Mouse (Mus musculus): ENCODE results near the gene Fastkd2.

DNA sequence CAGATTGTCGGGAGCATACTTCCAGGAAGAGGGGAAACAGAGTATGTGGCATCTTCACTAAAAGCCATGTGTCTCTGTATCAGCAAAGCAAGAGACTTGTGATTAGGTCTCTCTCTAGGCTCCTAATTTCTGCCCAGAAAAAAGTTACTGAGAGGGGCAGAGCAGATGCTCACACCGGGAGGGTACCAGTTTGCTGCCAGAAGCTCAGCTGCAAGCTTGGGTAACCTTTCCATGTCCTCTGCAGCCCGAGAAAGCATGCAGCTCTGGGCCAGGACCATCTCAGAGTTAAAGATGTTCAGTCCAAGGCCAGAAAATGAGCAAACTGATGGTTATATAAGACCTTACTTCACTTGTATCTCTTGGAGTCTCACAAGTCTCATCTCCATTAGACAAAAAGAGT lies 33.6 kb upstream of the Fastkd2 start:
- TF ChIP-seq CTCF (IDR thresholded peaks at IDR 0.05; ENCODE audit: borderline replicate concordance, control insufficient read depth, extremely low read depth, insufficient read depth, low read length, poor library complexity) (no peak), POLR2A (IDR thresholded peaks at IDR 0.05; ENCODE audit: control insufficient read depth, extremely low read depth, insufficient read depth, low read length, poor library complexity) (no peak)
